Mouse (Mus musculus): ENCODE measurements around the gene 9930022D16Rik. TPM values are rescaled to one million over a fixed set of nuclear protein-coding genes. Genes with fewer than 3 reads are reported as not detected.

9930022D16Rik gene
- polyA plus RNA-seq, 1 experiment from 2014 or later, result not detected

- Histone ChIP-seq H3K9me3 (replicated peaks) (no peaks in the 10 kb centered on the region), H3K4me1 (no peaks in the 10 kb centered on the region), H3K4me2 (replicated peaks) (no peak overlapping the region), H3K27me3 (no peaks in the 10 kb centered on the region), H3K4me3 (no peak overlapping the region), H3K27ac (no peak overlapping the region), H3K9ac (no peak overlapping the region), H3K36me3 (peaks cover 6% of the 10 kb centered on the region; the same call in 1 of the 2 replicates)
- ATAC-seq (ENCODE audit: low FRiP score), result no peak
- 94% methylated on average over 4 of the region's 4 CpGs for WGBS
Measured at GRCm38 (mm10) chr11:109465068-109465467, 51.4 kb downstream of the 9930022D16Rik start.

GRCm38 (mm10) chr11:109466987-109467386 lies 53.3 kb downstream of the 9930022D16Rik start:
- Histone ChIP-seq H3K27ac (no peak overlapping the region), H3K4me1 (peaks cover 8% of the 10 kb centered on the region; the same call in 1 of the 2 replicates), H3K27me3 (no peaks in the 10 kb centered on the region; the same call in 1 of the 2 replicates), H3K4me2 (replicated peaks) (no peak overlapping the region), H3K9me3 (replicated peaks) (no peaks in the 10 kb centered on the region), H3K36me3 (peaks cover 6% of the 10 kb centered on the region; the same call in 1 of the 2 replicates), H3K4me3 (no peak overlapping the region), H3K9ac (no peak overlapping the region)
- 80% methylated on average over 8 of the region's 8 CpGs for WGBS
- no peak for ATAC-seq (ENCODE audit: low FRiP score)

GRCm38 (mm10) chr11:109468133-109468532 lies 54.4 kb downstream of the 9930022D16Rik start:
- Histone ChIP-seq H3K36me3 (peaks cover 2% of the 10 kb centered on the region; the same call in 1 of the 2 replicates), H3K27me3 (no peaks in the 10 kb centered on the region; the same call in 1 of the 2 replicates), H3K27ac (no peak overlapping the region), H3K9me3 (replicated peaks) (no peaks in the 10 kb centered on the region), H3K4me3 (no peak overlapping the region), H3K4me1 (peaks cover 8% of the 10 kb centered on the region; the same call in 1 of the 2 replicates), H3K4me2 (replicated peaks) (no peak overlapping the region), H3K9ac (no peak overlapping the region)
- ATAC-seq (ENCODE audit: low FRiP score), result no peak
- WGBS, result 94% methylated on average over 5 of the region's 5 CpGs

Small RNA genes lying within 50 kb of the gene (microRNA-seq; reads per million reads assigned to microRNA genes)
- not detected for gene Gm25540

Other genes with a start within 250 kb of the 9930022D16Rik start
- 3.3 and 4.5 TPM in 2 replicates for gene Rgs9, start 115.8 kb upstream of the 9930022D16Rik start, polyA plus RNA-seq (2016; fragmentation: Nextera tagmentation; extraction: Ambion mirVana)
- 21.9 and 22.9 TPM in 2 replicates for gene Gna13, start 51.1 kb upstream of the 9930022D16Rik start, polyA plus RNA-seq (2016; fragmentation: Nextera tagmentation; extraction: Ambion mirVana)
- 44.1 and 45.7 TPM in 2 replicates for gene Amz2, start 12.0 kb downstream of the 9930022D16Rik start, polyA plus RNA-seq (2016; fragmentation: Nextera tagmentation; extraction: Ambion mirVana)
- gene Arsg, start 59.5 kb downstream of the 9930022D16Rik start, polyA plus RNA-seq (2016; fragmentation: Nextera tagmentation; extraction: Ambion mirVana), result 4.7 and 5.9 TPM in 2 replicates
- 4.0 and 4.6 TPM in 2 replicates for gene Slc16a6, start 59.7 kb downstream of the 9930022D16Rik start, polyA plus RNA-seq (2016; fragmentation: Nextera tagmentation; extraction: Ambion mirVana)
- gene Wipi1, start 198.1 kb downstream of the 9930022D16Rik start, polyA plus RNA-seq (2016; fragmentation: Nextera tagmentation; extraction: Ambion mirVana), result 25.1 and 27.5 TPM in 2 replicates
- 450 and 504 TPM in 2 replicates for gene Prkar1a, start 235.5 kb downstream of the 9930022D16Rik start, polyA plus RNA-seq (2016; fragmentation: Nextera tagmentation; extraction: Ambion mirVana)